Mouse (Mus musculus) frontal cortex, postnatal 36 days (tissue): ENCODE data around the gene Grhl1.

Source experiments
- DNase-seq, 2 experiments: peaks; one replicate each; pipeline ENCODE4 v3.0.0; 2022; ENCODE audit warnings: low spot score in 2 of 2

The Grhl1 gene

GRCm38 (mm10) chr12:24644125-24644571 lies 72.1 kb downstream of the Grhl1 start:
- DNase-seq = no peak

GRCm38 (mm10) chr12:24645901-24646300 lies 73.8 kb downstream of the Grhl1 start:
- DNase-seq = no peak

- DNase-seq = no peak
Observed at GRCm38 (mm10) chr12:24648094-24648493, 76.0 kb downstream of the Grhl1 start.

GRCm38 (mm10) chr12:24650415-24651062 lies 78.5 kb downstream of the Grhl1 start:
- DNase-seq = peak; percentile 4 to 17

GRCm38 (mm10) chr12:24651063-24651557 lies 79.0 kb downstream of the Grhl1 start, which contains the start of gene Klf11:
Gene Klf11 (plus strand): TSS chr12:24651274.
- peak; percentile 96 to 97 for DNase-seq

GRCm38 (mm10) chr12:24651642-24652342 lies 79.7 kb downstream of the Grhl1 start:
- DNase-seq = peak; percentile 87 to 92

- DNase-seq = no peak
Observed at GRCm38 (mm10) chr12:24654065-24654862, 82.2 kb downstream of the Grhl1 start.

- DNase-seq = no peak
Observed at GRCm38 (mm10) chr12:24656436-24656835, 84.4 kb downstream of the Grhl1 start.

- no peak for DNase-seq
Observed at GRCm38 (mm10) chr12:24658998-24659397, 86.9 kb downstream of the Grhl1 start.

GRCm38 (mm10) chr12:24659923-24660322 lies 87.8 kb downstream of the Grhl1 start:
- DNase-seq = no peak

- DNase-seq = no peak
Observed at GRCm38 (mm10) chr12:24661100-24661499, 89.0 kb downstream of the Grhl1 start.

- DNase-seq = no peak
Observed at GRCm38 (mm10) chr12:24662131-24662530, 90.0 kb downstream of the Grhl1 start.
